Mouse (Mus musculus) stomach, postnatal 0 days (tissue): ENCODE data around the gene Gart.

Experiments used
- CTCF ChIP-seq: IDR thresholded peaks from 2 replicates; pipeline ENCODE4 v1.5.1; 2016; ENCODE audit warnings: antibody characterized with exemption, low read depth, mild to moderate bottlenecking, moderate library complexity
- EP300 ChIP-seq: optimal IDR thresholded peaks from 2 replicates; pipeline ENCODE3; 2016; ENCODE audit warnings: antibody characterized with exemption

GRCm38 (mm10) chr16:91694455-91695084, 47.8 kb upstream of the Gart start:
- peak; percentile 97 for TF ChIP-seq CTCF
- TF ChIP-seq EP300: no peak
